ENCODE assay signal across 9 mouse cellular contexts in genomic region chr3:56575422-56575821, GRCm38 (mm10).
DNase-seq lines count a peak whose midpoint lies in the region; ATAC-seq lines count a peak whose summit lies in the region.
"Had no signal": no experiment of that assay in that cellular context is flagged by ENCODE, and none has a peak within 500 bp of the region (broad histone marks: within the 10 kb centered on the region; RNA-seq: fewer than 3 reads in every experiment).

No protein-coding gene starts in this region.

- H3K4me1 ChIP-seq in forebrain, embryonic 11.5 days (replicated peaks; ENCODE audit: control insufficient read depth, insufficient read depth, low read length) = no peaks in the 10 kb centered on the region
- H3K4me1 ChIP-seq in forebrain, embryonic 13.5 days = no peaks in the 10 kb centered on the region
- H3K4me1 ChIP-seq in neural tube, embryonic 15.5 days = no peaks in the 10 kb centered on the region
- no peaks in the 10 kb centered on the region for H3K4me1 ChIP-seq in stomach, embryonic 14.5 days (ENCODE audit: control insufficient read depth, insufficient read depth, low read length)

- H3K27me3 ChIP-seq in forebrain, embryonic 11.5 days (ENCODE audit: control insufficient read depth, insufficient read depth, low read length) = no peaks in the 10 kb centered on the region
- no peaks in the 10 kb centered on the region for H3K27me3 ChIP-seq in forebrain, embryonic 13.5 days
- H3K27me3 ChIP-seq in neural tube, embryonic 15.5 days (replicated peaks) = no peaks in the 10 kb centered on the region
- H3K27me3 ChIP-seq in stomach, embryonic 14.5 days (ENCODE audit: control insufficient read depth, insufficient read depth, low read length) = no peaks in the 10 kb centered on the region

- 63% methylated on average over 5 of the region's 5 CpGs for WGBS in forebrain, embryonic 11.5 days
- WGBS in forebrain, embryonic 13.5 days = 58% methylated on average over 5 of the region's 5 CpGs
- 63% methylated on average over 5 of the region's 5 CpGs for WGBS in neural tube, embryonic 15.5 days
- WGBS in stomach, embryonic 14.5 days = 66% methylated on average over 5 of the region's 5 CpGs

- no peak for DNase-seq in forebrain, embryonic 11.5 days (ENCODE audit: low spot score)
- DNase-seq in neural tube, embryonic 10.5 days (ENCODE audit: extremely low spot score, low spot score) = peak; percentile 32
- peak; percentile 19 for DNase-seq in gonadal fat pad, adult 2 months (ENCODE audit: low read depth)
- no peak for DNase-seq in thymus, adult 18-20 months
- DNase-seq in thymus, postnatal 36 days = no peak
- DNase-seq: thymus, postnatal 4 days had no signal

- H3K9me3 ChIP-seq in forebrain, embryonic 11.5 days (ENCODE audit: control insufficient read depth, low read length) = peaks cover 5% of the 10 kb centered on the region; the same call in 1 of the 2 replicates
- peaks cover 4% of the 10 kb centered on the region; the same call in 1 of the 2 replicates for H3K9me3 ChIP-seq in forebrain, embryonic 13.5 days (replicated peaks)
- no peaks in the 10 kb centered on the region for H3K9me3 ChIP-seq in neural tube, embryonic 15.5 days (replicated peaks)
- peaks cover 5% of the 10 kb centered on the region; the same call in 1 of the 2 replicates for H3K9me3 ChIP-seq in stomach, embryonic 14.5 days (ENCODE audit: control insufficient read depth, low read depth, low read length)

- no peak overlapping the region for H3K4me2 ChIP-seq in forebrain, embryonic 11.5 days (ENCODE audit: low read depth, low read length, severe bottlenecking)
- no peak overlapping the region for H3K4me2 ChIP-seq in forebrain, embryonic 13.5 days
- H3K4me2 ChIP-seq in neural tube, embryonic 15.5 days = no peak overlapping the region
- H3K4me2 ChIP-seq in stomach, embryonic 14.5 days (replicated peaks; ENCODE audit: low read depth, low read length) = no peak overlapping the region

- no peaks in the 10 kb centered on the region for H3K36me3 ChIP-seq in forebrain, embryonic 11.5 days (ENCODE audit: control insufficient read depth, insufficient read depth, low read length)
- no peaks in the 10 kb centered on the region for H3K36me3 ChIP-seq in forebrain, embryonic 13.5 days (ENCODE audit: poor library complexity, severe bottlenecking)
- no peaks in the 10 kb centered on the region for H3K36me3 ChIP-seq in neural tube, embryonic 15.5 days
- no peaks in the 10 kb centered on the region for H3K36me3 ChIP-seq in stomach, embryonic 14.5 days (ENCODE audit: control insufficient read depth, insufficient read depth, low read length)

- no peak overlapping the region for H3K4me3 ChIP-seq in forebrain, embryonic 11.5 days (ENCODE audit: low read depth, low read length)
- no peak overlapping the region for H3K4me3 ChIP-seq in forebrain, embryonic 13.5 days
- H3K4me3 ChIP-seq in neural tube, embryonic 15.5 days (replicated peaks) = no peak overlapping the region
- H3K4me3 ChIP-seq in stomach, embryonic 14.5 days (ENCODE audit: low read depth, low read length) = no peak overlapping the region

- H3K27ac ChIP-seq in forebrain, embryonic 11.5 days (ENCODE audit: low read depth, low read length) = no peak overlapping the region
- no peak overlapping the region for H3K27ac ChIP-seq in forebrain, embryonic 13.5 days
- no peak overlapping the region for H3K27ac ChIP-seq in neural tube, embryonic 15.5 days (replicated peaks)
- no peak overlapping the region for H3K27ac ChIP-seq in stomach, embryonic 14.5 days (ENCODE audit: low read length)

- 0 out of 2 replicates have a peak, but pooled peaks have one; percentile 33 for ATAC-seq in forebrain, embryonic 11.5 days (replicated peaks; ENCODE audit: low FRiP score)
- no peak for ATAC-seq in forebrain, embryonic 13.5 days
- no peak for ATAC-seq in neural tube, embryonic 15.5 days (ENCODE audit: low FRiP score)
- 0 out of 2 replicates have a peak, but pooled peaks have one; percentile 33 for ATAC-seq in stomach, embryonic 14.5 days (ENCODE audit: insufficient number of reproducible peaks, insufficient read depth, low FRiP score, low read depth)

- H3K9ac ChIP-seq in forebrain, embryonic 11.5 days (ENCODE audit: low read length) = no peak overlapping the region
- no peak overlapping the region for H3K9ac ChIP-seq in forebrain, embryonic 13.5 days
- no peak overlapping the region for H3K9ac ChIP-seq in neural tube, embryonic 15.5 days (replicated peaks)
- H3K9ac ChIP-seq in stomach, embryonic 14.5 days (replicated peaks; ENCODE audit: low read depth, low read length) = no peak overlapping the region

Comparison
In these comparisons a context has a peak if more than half of its experiments do, and no peak if none do; other contexts are left out.
1. ATAC-seq: peak in forebrain, embryonic 11.5 days (single experiment) and stomach, embryonic 14.5 days (single experiment); none in forebrain, embryonic 13.5 days (single experiment) and neural tube, embryonic 15.5 days (single experiment).
2. DNase-seq: peak in neural tube, embryonic 10.5 days (single experiment) and gonadal fat pad, adult 2 months (single experiment); none in forebrain, embryonic 11.5 days (single experiment), thymus, adult 18-20 months (0 of 2) and thymus, postnatal 36 days (0 of 2).